Mouse (Mus musculus) c-Kit-positive CD71-negative TER-119-negative erythroid progenitor cells, embryonic 14.5 days (primary cell): Measurements from ENCODE around the gene Kcnk12.

ENCODE experiments used
- DNase-seq: peaks from one replicate; pipeline ENCODE4 v3.0.0-alpha.2; 2013; ENCODE audit warnings: low read depth

The Kcnk12 gene

DNA sequence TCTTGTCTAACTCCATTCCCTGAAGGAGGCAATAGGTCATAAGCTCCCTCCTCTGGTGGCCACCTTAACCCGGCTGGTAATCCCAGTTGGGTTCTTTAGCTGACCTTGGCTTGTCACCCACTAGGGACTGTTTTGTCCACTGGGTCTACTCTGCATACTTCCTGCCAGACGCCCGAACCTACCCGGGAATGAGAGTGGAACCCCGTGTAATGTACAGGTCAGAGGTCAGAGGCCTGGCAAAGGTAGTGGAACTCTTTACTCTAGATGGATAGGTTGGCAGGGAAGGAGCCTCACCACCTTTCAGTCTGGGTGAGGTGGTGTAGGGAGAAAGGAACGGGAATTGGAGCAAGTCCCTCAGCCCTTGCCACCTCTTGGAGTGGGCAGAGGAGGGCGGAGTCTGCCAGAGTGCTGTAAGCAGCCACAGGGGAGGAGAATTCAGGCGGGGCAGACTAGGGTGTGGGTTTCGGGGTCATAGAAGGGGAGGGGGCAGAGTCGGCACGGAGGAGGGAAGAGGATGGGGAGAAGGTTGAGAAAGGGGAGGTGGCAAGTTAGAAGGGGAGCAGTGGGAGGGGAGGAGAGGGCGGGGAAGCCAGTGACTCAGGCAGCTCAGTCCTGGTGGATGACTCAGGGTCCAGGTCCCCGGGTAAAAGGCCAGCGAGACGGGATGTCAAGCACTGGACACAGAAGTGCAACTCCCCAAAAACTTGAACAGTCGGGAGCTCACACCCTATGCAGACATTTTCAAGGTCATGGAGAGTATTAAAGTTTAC is 98.6 kb downstream of the Kcnk12 start:
- no peak for DNase-seq

DNA sequence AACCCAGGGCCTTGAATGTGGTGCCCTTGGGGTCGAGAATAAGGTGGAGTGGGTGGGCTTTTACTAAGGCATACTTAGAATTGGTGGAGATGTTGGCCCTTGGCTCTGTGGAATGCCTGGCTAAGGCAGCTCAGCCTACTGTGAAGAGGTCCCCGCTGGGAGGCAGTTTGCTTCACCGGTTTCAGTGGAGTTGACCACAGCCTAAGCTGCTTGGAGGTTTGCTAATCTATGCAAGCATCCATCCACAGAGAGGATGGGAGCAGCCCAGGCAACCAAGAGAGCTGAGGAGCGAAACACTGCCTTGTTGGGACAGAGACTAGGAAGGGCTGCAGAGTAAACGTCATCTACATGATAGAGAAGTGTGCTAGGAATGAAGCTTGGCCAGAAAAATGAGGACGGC is 101.0 kb downstream of the Kcnk12 start:
- DNase-seq: no peak

DNA sequence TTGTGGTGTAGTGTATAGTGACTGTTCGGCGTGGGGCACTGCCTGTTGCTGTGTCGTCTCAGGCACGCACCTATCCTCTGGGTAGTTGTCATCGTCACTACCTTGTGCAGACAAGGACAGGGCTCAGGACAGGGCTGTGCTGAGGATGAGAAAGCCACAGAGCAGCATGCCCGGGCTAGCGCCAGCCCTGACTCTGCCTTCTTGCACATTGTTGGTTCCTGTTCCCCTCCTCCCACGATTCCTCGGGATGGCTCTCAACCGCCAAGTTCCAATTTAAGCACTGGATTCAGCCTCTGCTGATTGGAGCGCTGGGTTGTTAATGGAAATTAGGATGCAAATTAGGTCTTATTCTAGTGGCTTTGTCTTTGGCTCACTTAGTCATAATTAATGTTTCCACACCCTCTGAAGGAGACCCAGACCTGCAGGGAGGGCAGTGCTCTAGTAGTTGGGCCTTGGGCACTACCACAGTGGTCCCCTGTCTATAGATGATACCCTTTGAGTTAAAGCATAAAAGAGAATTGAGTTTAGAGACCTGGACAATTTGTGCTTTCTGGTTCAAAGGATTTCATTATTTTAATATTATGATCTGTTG is 101.8 kb downstream of the Kcnk12 start:
- no peak for DNase-seq
